Mouse (Mus musculus) cerebellum, adult 11 months (tissue): ENCODE results near the gene Gdf9.

Source experiments
- DNase-seq: peaks from one replicate; pipeline ENCODE4 v3.0.0; 2022

Gene Gdf9

DNA sequence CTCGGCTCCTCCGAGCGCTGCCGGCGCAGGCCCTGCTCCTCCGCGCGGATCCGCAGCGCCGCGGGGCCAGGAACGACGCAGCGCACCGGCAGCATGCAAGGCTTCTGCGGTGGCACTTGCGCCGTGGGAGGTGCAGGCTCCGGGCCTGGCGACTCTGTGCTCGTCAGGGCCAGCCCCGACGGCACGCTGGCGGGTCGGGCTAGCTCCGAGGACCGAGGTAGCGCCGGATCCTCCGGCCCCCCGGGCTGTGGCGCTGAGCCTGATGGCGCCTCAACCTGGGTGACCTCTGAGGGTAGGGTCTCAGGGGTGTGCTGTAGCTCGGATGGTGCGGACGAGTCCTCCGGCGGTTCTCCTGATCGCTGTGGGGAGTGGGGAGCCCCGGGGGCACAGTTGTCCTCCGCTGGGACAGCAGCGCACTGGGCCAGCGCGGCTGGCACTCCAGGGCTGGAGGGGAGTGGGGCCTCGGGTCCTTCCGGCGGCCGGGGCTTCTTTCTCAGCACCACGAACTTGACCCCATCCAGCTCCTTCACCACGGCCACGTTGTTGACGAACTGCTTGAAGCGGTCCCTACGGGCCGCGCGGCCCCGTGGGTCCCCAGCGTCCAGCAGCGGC is 48.5 kb downstream of the Gdf9 start:
- DNase-seq, result peak; percentile 50

DNA sequence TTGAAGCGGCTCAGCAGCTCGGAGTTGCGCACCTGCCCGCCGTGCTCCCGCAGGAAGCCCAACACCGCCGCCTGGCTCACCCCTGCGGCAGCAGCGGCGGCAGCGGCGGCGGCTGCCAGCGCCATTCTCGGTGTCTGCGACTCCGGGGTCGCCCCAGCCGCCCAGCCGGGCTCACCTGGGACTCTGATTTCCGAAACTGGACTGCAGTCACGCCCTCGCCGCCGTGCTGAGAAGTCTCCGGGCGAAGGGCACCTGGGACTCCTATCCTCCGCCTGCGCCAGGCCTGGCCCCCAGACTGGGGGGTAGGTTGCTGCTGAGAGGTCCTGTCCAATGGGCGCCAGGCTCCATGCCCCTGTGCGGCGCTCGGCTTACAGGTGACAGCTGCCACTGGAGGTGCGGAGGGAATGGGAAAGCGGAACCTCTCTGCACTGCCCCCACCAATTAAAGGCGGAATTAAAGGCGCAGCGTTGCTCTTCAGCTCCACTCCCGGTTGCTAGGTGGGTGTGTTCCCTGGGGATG is 49.0 kb downstream of the Gdf9 start, which contains the start of the genes Gm9945 and Sowaha:
Gene Gm9945, plus strand, starts transcription at position 384 of the 519 bp plus-strand sequence.
Gene Sowaha, minus strand, starts transcription at position 492 of the 519 bp plus-strand sequence.
- peak; percentile 82 for DNase-seq

DNA sequence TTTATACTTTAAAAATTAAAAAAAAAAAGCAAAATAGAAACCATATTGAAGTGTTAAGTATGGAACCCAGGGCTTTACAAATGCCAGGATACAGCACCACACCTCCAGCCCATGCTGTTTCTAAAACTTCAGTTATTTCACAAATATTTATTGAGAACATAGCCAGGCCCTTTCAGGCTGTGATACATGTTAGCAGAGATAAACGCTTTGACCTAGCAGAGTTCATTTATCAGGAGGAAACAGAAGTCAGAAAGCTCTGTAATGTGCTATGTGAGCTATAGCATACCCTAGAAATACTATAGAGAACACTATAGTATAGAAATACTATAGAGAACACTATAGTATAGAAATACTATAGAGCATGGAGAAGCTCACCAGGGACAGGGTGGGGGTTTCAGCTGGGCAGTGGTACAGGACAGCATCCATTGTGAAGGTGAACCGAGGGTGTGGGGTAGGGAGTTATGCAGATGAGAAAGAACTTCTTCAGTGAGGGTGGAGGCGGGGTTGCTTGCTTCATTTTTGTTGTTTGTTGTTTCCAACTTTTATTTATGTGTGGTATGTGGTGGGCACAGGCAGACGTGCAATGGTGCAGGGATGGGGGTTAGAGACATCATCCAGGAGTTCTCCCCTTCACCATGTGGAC is 50.4 kb downstream of the Gdf9 start:
- no peak for DNase-seq

DNA sequence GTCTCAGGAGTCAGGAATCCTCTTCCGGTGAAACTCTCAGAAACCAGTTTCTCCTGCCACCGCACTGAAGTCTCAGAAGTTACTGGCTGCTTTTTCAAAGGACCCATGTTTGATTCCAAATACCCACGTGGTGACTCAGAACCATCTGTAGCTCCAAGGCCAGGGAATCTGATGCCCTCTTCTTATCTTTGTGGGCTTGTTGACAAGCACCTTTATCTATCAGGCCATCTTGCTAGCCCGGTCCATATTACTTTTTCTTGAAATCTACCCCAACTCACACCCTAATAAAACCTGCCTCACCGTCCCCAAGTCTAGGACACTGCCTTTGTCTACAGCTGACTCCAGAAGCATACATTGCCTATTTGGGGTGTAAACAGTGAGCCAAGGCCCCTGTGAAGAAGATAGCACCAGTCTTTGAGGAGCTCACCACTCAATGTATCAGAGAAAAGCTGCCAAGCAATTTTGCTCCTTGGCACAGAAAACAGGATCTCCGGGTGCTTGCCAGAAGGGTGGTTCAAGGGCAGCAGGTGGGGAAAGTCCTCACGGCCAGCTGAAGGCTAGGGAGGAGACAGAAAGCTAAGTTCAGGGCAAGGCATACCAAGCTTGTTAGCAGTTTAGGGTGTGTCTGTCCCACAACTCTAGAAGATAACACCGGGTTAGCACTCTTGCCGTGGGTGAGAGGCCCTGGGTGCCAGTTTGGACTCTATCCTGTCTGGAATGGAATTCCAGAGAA is 52.5 kb downstream of the Gdf9 start:
- DNase-seq, result peak; percentile 59

DNA sequence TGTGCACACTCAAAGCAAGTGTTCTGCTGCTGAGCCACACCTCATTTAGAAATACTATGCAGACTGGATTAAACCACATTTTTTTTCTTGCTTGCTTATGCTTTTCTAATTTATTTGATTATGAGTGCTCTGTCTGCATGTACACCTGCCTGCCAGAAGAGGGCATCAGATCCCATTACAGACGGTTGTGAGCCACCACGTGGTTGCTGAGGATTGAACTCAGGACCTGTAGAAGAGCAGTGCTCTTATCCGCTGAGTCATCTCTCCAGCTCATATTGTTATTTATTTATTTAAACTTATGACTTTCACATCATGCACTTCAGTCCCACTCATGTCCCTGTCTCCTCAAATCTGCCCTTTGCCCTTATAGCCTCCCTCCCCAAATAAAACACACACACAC is 54.9 kb downstream of the Gdf9 start:
- no peak for DNase-seq

DNA sequence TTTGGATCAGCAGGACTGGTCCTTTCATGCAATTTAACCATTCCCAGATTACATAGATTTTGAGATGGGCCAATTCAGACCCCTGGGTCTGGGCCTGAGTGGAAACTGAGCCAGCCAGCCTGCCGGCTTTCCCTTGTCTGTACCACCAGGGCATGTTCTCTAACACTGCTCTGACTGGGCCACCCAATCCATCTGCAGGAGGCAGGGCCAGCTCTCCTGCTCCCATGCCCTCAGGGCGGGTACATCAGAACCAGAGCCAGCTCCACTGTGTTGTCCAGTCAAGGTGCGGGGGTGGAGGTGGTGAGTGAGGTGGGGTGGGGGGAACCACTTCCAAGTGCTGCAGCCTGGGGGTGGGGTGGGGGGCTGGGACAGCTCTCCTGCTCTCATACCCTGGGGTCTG is 55.5 kb downstream of the Gdf9 start:
- DNase-seq, result no peak

DNA sequence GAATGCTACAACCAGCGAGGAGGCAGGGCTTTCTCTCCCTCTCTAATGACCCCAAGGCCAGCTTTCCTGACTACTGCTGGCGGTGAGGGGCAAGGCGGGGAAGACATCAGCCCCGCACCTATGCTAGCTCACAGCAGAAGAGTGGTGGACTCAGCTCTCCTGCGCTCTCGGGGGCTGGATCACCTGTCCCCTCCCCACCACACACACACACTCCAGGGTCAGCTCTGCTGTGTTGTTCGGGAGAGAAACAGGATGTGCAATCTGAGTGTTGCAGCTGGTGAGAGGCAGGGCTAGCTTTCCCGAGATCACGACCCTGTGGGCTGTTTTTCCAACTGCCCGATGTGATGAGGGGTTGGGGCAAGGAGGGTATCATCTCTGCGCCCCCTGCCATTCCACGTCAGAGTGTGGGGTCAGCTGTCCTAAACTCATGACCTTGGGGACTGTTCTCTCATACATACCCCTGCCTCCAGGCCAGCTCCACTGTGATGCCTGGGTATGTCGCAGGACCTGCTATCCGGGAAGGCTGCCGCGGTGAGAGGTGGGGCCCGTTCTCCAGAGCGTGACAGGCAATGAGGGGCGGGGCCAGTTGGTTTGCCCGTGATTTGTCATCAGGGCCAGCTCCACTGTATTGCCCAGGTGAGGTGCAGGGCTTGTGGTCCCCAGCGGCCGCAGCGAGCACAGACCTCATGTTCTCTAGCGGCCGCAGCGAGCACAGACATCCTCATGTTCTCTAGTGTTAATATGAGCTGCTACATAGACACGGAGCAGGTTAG is 56.2 kb downstream of the Gdf9 start:
- DNase-seq, result peak; percentile 83
